Mouse (Mus musculus) CH12.LX (cell line): ENCODE data around the gene Slamf8. TPM values are rescaled to one million over a fixed set of nuclear protein-coding genes. Genes with fewer than 3 reads are reported as not detected.

Experiments used
- DNase-seq: peaks from one replicate; pipeline ENCODE4 v3.0.0-alpha.2; 2013; ENCODE audit errors: extremely low read depth
- H3K27ac ChIP-seq: 2 replicates; pipeline ENCODE4 v1.5.1; 2012; ENCODE audit warnings: low read depth, mild to moderate bottlenecking, control low read depth, moderate library complexity; ENCODE audit not compliant: insufficient read depth
- H3K27me3 ChIP-seq: replicated peaks from 2 replicates; pipeline ENCODE3; 2012; ENCODE audit warnings: inconsistent platforms
- H3K36me3 ChIP-seq, 2 experiments: replicated peaks in 1 of 2; 2 replicates each; pipeline versions ENCODE3 to v1.6.1; 2012; ENCODE audit warnings: inconsistent platforms in 1 of 2, low read length in 1 of 2, mild to moderate bottlenecking in 1 of 2, mixed read lengths in 1 of 2, moderate library complexity in 1 of 2; ENCODE audit not compliant: control insufficient read depth in 1 of 2, insufficient read depth in 1 of 2
- H3K4me1 ChIP-seq, 2 experiments: 2 replicates each; pipeline ENCODE4 v1.6.1; 2012; ENCODE audit warnings: inconsistent platforms in 1 of 2, moderate library complexity in 1 of 2; ENCODE audit not compliant: insufficient read depth in 2 of 2, control insufficient read depth in 1 of 2
- H3K4me2 ChIP-seq: 2 replicates; pipeline ENCODE4 v1.6.1; 2012; ENCODE audit warnings: low read depth, mild to moderate bottlenecking, control low read depth; ENCODE audit not compliant: poor library complexity, insufficient read depth, severe bottlenecking
- H3K4me3 ChIP-seq, 3 experiments: fragments of 150-350 bp in 1 of 3; sonication (generic) in 1 of 3; replicated peaks in 1 of 3; 2 replicates each; pipeline versions ENCODE3 to v1.5.1; 2011 to 2012; ENCODE audit warnings: low read depth in 2 of 3, low read length in 2 of 3, mild to moderate bottlenecking in 2 of 3, moderate library complexity in 2 of 3, control low read depth in 1 of 3, improper control_type of control experiment in 1 of 3, inconsistent platforms in 1 of 3, mixed read lengths in 1 of 3; ENCODE audit not compliant: poor library complexity in 1 of 3
- H3K79me2 ChIP-seq: replicated peaks from 2 replicates; pipeline ENCODE4 v1.6.1; 2012; ENCODE audit warnings: mild to moderate bottlenecking, moderate library complexity; ENCODE audit not compliant: control insufficient read depth, poor library complexity, insufficient read depth, severe bottlenecking; ENCODE audit errors: extremely low read depth
- H3K9ac ChIP-seq: 2 replicates; pipeline ENCODE4 v1.6.1; 2012; ENCODE audit warnings: low read depth, mild to moderate bottlenecking, control low read depth, moderate library complexity; ENCODE audit not compliant: insufficient read depth
- H3K9me3 ChIP-seq: replicated peaks from 2 replicates; pipeline ENCODE3; 2012; ENCODE audit warnings: low read length, inconsistent platforms, mixed read lengths
- CHD2 ChIP-seq: IDR thresholded peaks from 2 replicates; pipeline ENCODE4 v1.6.1; 2011; ENCODE audit warnings: low read length, improper control_type of control experiment
- CTCF ChIP-seq, 2 experiments: IDR thresholded peaks in 1 of 2; conservative IDR thresholded peaks in 1 of 2; 2 replicates each; pipeline ENCODE4 v1.5.1; 2011 to 2012; ENCODE audit warnings: low read depth in 2 of 2, low read length in 2 of 2, improper control_type of control experiment in 1 of 2, inconsistent platforms in 1 of 2, mild to moderate bottlenecking in 1 of 2, moderate library complexity in 1 of 2
- E2F4 ChIP-seq: IDR thresholded peaks from 2 replicates; pipeline ENCODE4 v1.6.1; 2011; ENCODE audit warnings: low read depth, low read length, improper control_type of control experiment; ENCODE audit not compliant: insufficient replicate concordance
- ETS1 ChIP-seq: conservative IDR thresholded peaks from 2 replicates; pipeline ENCODE4 v1.6.1; 2012; ENCODE audit warnings: low read depth, mild to moderate bottlenecking, inconsistent platforms, low read length, improper control_type of control experiment, moderate library complexity
- JUN ChIP-seq: IDR thresholded peaks from 2 replicates; pipeline ENCODE4 v1.6.1; 2011; ENCODE audit warnings: low read depth, mild to moderate bottlenecking, low read length, improper control_type of control experiment, moderate library complexity; ENCODE audit not compliant: insufficient read depth
- JUND ChIP-seq: conservative IDR thresholded peaks from 2 replicates; pipeline ENCODE4 v1.6.1; 2011; ENCODE audit warnings: low read depth, low read length, improper control_type of control experiment
- KAT2A ChIP-seq: IDR thresholded peaks from 2 replicates; pipeline ENCODE4 v1.6.1; 2012; ENCODE audit warnings: low read length, improper control_type of control experiment, inconsistent platforms; ENCODE audit not compliant: insufficient replicate concordance
- MAFK ChIP-seq: IDR thresholded peaks from 2 replicates; pipeline ENCODE4 v1.6.1; 2011; ENCODE audit warnings: low read length, improper control_type of control experiment; ENCODE audit not compliant: insufficient replicate concordance
- MAX ChIP-seq: IDR thresholded peaks from 2 replicates; pipeline ENCODE4 v1.6.1; 2011; ENCODE audit warnings: low read length, improper control_type of control experiment
- MAZ ChIP-seq: IDR thresholded peaks from 2 replicates; pipeline ENCODE4 v1.6.1; 2012; ENCODE audit warnings: low read depth, mild to moderate bottlenecking, inconsistent platforms, low read length, improper control_type of control experiment, moderate library complexity
- MXI1 ChIP-seq: IDR thresholded peaks from 2 replicates; pipeline ENCODE4 v1.6.1; 2011; ENCODE audit warnings: mild to moderate bottlenecking, low read depth, low read length, improper control_type of control experiment
- POLR2A ChIP-seq: IDR thresholded peaks from 2 replicates; pipeline ENCODE4 v1.6.1; 2011; ENCODE audit warnings: low read depth, mild to moderate bottlenecking, improper control_type of control experiment, low read length
- POLR2AphosphoS2 ChIP-seq: IDR thresholded peaks from 2 replicates; pipeline ENCODE4 v1.6.1; 2011; ENCODE audit warnings: low read depth, low read length, improper control_type of control experiment
- RAD21 ChIP-seq: IDR thresholded peaks from 2 replicates; pipeline ENCODE4 v1.6.1; 2011; ENCODE audit warnings: low read depth, mild to moderate bottlenecking, low read length, improper control_type of control experiment, moderate library complexity
- SMC3 ChIP-seq: IDR thresholded peaks from 2 replicates; pipeline ENCODE4 v1.6.1; 2011; ENCODE audit warnings: low read depth, low read length, improper control_type of control experiment
- TBP ChIP-seq: conservative IDR thresholded peaks from 2 replicates; pipeline ENCODE4 v1.6.1; 2011; ENCODE audit warnings: low read depth, low read length, improper control_type of control experiment
- UBTF ChIP-seq: IDR thresholded peaks from 2 replicates; pipeline ENCODE4 v1.6.1; 2012; ENCODE audit warnings: low read depth, mild to moderate bottlenecking, inconsistent platforms, low read length, improper control_type of control experiment, moderate library complexity
- USF1 ChIP-seq: IDR thresholded peaks from 2 replicates; pipeline ENCODE4 v1.6.1; 2014; ENCODE audit warnings: low read depth, mild to moderate bottlenecking, inconsistent platforms, low read length, improper control_type of control experiment
- ZC3H11A ChIP-seq: IDR thresholded peaks from 2 replicates; pipeline ENCODE4 v1.6.1; 2012; ENCODE audit warnings: low read depth, mild to moderate bottlenecking, inconsistent platforms, low read length, improper control_type of control experiment
- ZKSCAN1 ChIP-seq: IDR thresholded peaks from 2 replicates; pipeline ENCODE4 v1.6.1; 2012; ENCODE audit warnings: low read depth, inconsistent platforms, low read length, improper control_type of control experiment, borderline replicate concordance
- ZNF384 ChIP-seq: IDR thresholded peaks from 2 replicates; pipeline ENCODE4 v1.6.1; 2012; ENCODE audit warnings: low read depth, low read length, improper control_type of control experiment, inconsistent platforms
- dilution Hi-C: fragments of 300-500 bp; cut with MboI; formaldehyde crosslinking; loops from 2 replicates; pipeline ENCODE4 v1.14.3; 2020; ENCODE audit warnings: low sequenced_read_pairs; ENCODE audit not compliant: extremely low pct_unique_long_range_greater_than_20kb, extremely low pct_ligation_motif_present
- in situ Hi-C: fragments of 300-500 bp; cut with MboI; formaldehyde crosslinking; loops from 3 replicates; pipeline ENCODE4 v1.14.3; 2019; ENCODE audit warnings: low sequenced_read_pairs, low pct_ligation_motif_present, low pct_unique_long_range_greater_than_20kb, mixed read lengths
- polyA plus RNA-seq: library from polyadenylated mRNA; unstranded; fragments of >175 nt; gene quantifications from 2 replicates; pipeline ENCODE4 v1.2.1, GENCODE M21; 2012; ENCODE audit warnings: low read depth; ENCODE audit not compliant: insufficient read length
- total RNA-seq, 2 experiments: library from RNA; depleted of rRNA; stranded (reverse); fragments of 300-350 nt in 1 of 2; fragments of >200 nt in 1 of 2; gene quantifications; 2 replicates each; pipeline ENCODE4 v1.2.3; 2012 to 2014

Gene Slamf8
- total and polyA plus RNA-seq, 3 experiments, result 0.30 to 1.8 (median 1.1) TPM

DNA sequence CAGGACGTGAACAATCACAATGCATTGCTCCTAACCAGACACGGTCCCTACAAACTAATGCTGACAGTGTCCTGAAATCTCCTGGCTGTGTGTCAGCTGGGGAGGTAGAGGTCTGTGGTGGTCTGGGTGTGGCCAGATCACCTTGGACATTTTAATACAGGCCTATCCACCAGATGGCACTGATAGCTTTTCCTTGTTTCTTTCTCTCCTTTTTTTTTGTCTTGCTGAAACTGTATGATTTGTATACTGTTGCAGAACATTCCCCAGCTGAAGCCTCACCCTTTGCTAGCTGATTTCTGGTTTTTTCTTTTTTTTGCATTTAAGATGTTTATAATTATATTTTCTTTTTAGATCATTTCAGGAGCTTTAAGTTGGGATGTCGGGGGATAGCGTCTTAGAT lies 47.4 kb upstream of the Slamf8 start:
- Histone ChIP-seq H3K36me3 (no peaks in the 10 kb centered on the region), H3K4me1 (no peaks in the 10 kb centered on the region), H3K9ac (no peak overlapping the region), H3K4me2 (no peak overlapping the region), H3K27ac (no peak overlapping the region), H3K27me3 (no peaks in the 10 kb centered on the region), H3K4me3 (no peak overlapping the region)
- dilution Hi-C loops (no loop called here), in situ Hi-C loops (loop anchor here (25.0 kb wide), 1 partner anchor 750 kb away; no protein-coding TSS in a partner anchor)
- DNase-seq, result no peak
- peak; percentile 24 for TF ChIP-seq RAD21
- TF ChIP-seq ZC3H11A, result no peak
- TF ChIP-seq CTCF (conservative IDR thresholded peaks at IDR 0.05 in 1 of 2, IDR thresholded peaks at IDR 0.05 in 1 of 2; ENCODE audit: low read depth in 2 of 2, low read length in 2 of 2), result peak in 1 of 2 experiments; percentile 22; a peak in 2 of 4 replicates
- peak; percentile 16; the same call in 1 of the 2 replicates for TF ChIP-seq ZNF384
- TF ChIP-seq, all 38 proteins: peak for 3
- Histone ChIP-seq H3K9me3 (peaks cover 3% of the 10 kb centered on the region), H3K79me2 (no peaks in the 10 kb centered on the region)

DNA sequence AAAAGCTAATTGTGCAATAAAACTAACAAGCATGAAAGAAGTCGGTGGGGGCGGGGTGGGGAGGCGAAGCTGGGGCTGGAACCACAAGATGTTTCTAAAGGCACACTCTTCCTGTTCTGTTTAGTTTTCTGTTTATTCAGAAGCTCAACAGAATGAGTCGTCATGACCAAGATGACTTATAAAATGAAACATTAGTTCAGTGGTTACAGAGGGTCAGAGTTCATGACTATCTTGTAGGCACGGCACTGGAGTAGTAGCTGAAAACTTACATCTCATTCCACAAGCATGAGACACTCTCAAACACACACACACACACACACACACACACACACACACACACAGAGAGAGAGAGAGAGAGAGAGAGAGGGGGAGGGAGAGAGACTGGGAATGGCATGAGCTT lies 45.9 kb upstream of the Slamf8 start:
- H3K9ac ChIP-seq, result no peak overlapping the region
- dilution Hi-C loops, result no loop called here

DNA sequence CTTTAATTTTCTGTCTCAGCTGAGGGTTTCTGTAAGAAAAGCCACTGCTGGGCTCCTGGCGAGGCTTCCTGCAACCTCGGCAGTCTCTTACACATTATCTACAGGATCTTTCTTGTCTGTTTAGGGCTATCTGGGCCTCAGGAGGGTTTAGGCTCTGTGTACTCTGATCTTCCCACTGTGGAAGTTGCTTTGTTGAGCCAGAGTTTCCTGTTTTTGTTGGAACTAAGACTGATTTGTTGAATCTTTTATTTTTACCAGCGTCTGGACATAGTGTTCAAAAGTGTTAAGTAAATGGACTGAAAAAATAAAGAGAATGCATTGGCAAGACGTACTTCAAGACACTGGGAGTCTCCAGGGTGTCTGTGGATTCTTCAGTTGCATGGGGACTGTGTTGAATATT lies 44.9 kb upstream of the Slamf8 start:
- TF ChIP-seq ZKSCAN1, result no peak
- Histone ChIP-seq H3K79me2 (no peaks in the 10 kb centered on the region), H3K4me3 (no peak overlapping the region), H3K4me2 (no peak overlapping the region), H3K27me3 (no peaks in the 10 kb centered on the region), H3K4me1 (no peaks in the 10 kb centered on the region), H3K9ac (no peak overlapping the region), H3K36me3 (no peaks in the 10 kb centered on the region), H3K27ac (no peak overlapping the region), H3K9me3 (peaks cover 3% of the 10 kb centered on the region)
- dilution Hi-C loops (no loop called here), in situ Hi-C loops (loop anchor here (25.0 kb wide), 1 partner anchor 752 kb away; no protein-coding TSS in a partner anchor)
- DNase-seq, result no peak

More for the DNA sequence above, 45.9 kb upstream of the Slamf8 start:
- Histone ChIP-seq H3K79me2 (no peaks in the 10 kb centered on the region), H3K4me1 (no peaks in the 10 kb centered on the region), H3K27me3 (no peaks in the 10 kb centered on the region), H3K36me3 (no peaks in the 10 kb centered on the region), H3K9me3 (peaks cover 3% of the 10 kb centered on the region), H3K27ac (no peak overlapping the region), H3K4me2 (no peak overlapping the region)
- in situ Hi-C loops, result loop anchor here (25.0 kb wide), 1 partner anchor 751 kb away; no protein-coding TSS in a partner anchor
- DNase-seq, result no peak
- TF ChIP-seq TBP (no peak), MXI1 (no peak), MAFK (no peak), POLR2A (no peak), MAX (no peak), CHD2 (no peak), KAT2A (no peak), POLR2AphosphoS2 (no peak), ZNF384 (no peak), UBTF (no peak), MAZ (no peak), ETS1 (no peak), JUND (no peak), E2F4 (no peak), JUN (no peak), SMC3 (no peak), ZKSCAN1 (no peak), USF1 (no peak)
- TF ChIP-seq, all 38 proteins: peak for 0
- no peak overlapping the region for H3K4me3 ChIP-seq
